Mouse (Mus musculus) megakaryocyte progenitor cell, adult 5-6 weeks (primary cell): ENCODE data around the gene Mrgprx1. TPM values are rescaled to one million over a fixed set of nuclear protein-coding genes. Genes with fewer than 3 reads are reported as not detected.

ENCODE experiments used
- ATAC-seq: replicated peaks from 2 replicates; pipeline ENCODE4 v1.8.0; 2016; ENCODE audit warnings: mild to moderate bottlenecking, moderate TSS enrichment, inconsistent platforms; ENCODE audit not compliant: poor library complexity
- total RNA-seq, 2 experiments: library from RNA; stranded (forward) in 1 of 2; stranded (reverse) in 1 of 2; fragments of 157-497, 149-512 nt in 1 of 2; fragments of 200-1000 nt in 1 of 2; gene quantifications; 2 replicates each; pipeline versions ENCODE4 v1.2.3 to v1.2.4; 2015 to 2017

Gene Mrgprx1
- total RNA-seq (2015), result not detected in 2 replicates
- not detected in 2 replicates for total RNA-seq (2017)

DNA sequence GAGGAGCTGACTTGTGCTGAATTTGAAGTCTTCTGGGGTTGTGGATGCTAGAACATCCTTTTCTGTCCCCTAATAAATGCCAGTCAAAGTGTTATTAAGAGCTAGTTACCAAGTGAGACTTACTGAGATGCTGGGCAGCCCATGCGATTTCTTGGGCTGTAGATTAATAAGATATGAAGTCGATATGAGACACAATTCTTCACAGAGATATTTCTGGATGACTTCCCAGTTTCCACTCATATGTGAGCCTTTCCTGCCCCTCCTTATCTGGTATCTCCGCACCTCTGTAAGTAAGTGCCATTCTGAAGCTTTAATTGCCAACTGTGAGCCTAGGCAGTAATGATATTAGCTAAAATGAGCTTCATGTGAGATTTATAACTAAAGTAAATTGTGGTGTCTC, at the start of gene Mrgprx1:
Gene Mrgprx1 (minus strand): TSS at position 101 of the 400 bp plus-strand sequence.
- no peak for ATAC-seq

DNA sequence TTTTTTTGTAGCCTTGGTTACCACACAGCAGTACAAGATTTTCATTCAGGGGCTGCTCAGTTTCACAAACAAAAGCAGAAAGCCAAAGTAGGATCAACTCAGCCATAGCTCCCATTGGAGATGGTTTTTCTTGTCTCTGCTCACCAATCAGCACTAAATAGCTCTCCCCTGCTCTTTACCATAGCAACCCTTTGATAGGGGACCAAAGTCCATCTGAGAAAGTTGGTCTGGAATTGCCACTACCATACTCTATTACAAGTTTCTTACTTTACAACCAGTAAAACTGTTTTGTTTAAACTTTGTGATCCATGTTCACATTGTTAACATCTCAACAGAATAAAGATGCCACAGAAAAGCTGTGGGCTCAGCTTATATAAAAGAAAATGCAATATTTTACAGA, 48.1 kb upstream of the Mrgprx1 start:
- ATAC-seq, result no peak

GRCm38 (mm10) chr7:48046475-48047185, 19.2 kb upstream of the Mrgprx1 start:
- peak; percentile 69 for ATAC-seq

GRCm38 (mm10) chr7:48044046-48044445, 16.6 kb upstream of the Mrgprx1 start:
- peak; percentile 77 for ATAC-seq

DNA sequence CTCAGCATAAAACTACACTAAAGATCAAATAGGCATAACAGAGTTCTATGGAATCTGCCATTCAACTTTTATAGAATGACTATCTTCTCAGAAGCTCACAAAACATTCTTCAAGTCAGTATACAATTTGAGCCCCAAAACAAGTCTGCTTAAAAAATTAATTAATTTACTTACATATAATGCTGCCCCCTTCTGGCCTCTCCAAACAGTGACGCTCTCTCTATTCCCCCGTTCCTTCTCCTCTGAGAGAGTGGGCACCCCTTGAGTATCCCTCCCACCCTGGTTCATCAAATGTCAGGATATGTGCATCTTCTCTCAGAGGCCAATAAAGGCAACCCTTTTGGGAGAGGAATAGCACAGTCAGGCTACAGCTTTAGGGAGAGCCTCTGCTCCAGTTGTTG, 9.5 kb downstream of the Mrgprx1 start:
- ATAC-seq, result peak; percentile 58; the same call in 1 of the 2 replicates

DNA sequence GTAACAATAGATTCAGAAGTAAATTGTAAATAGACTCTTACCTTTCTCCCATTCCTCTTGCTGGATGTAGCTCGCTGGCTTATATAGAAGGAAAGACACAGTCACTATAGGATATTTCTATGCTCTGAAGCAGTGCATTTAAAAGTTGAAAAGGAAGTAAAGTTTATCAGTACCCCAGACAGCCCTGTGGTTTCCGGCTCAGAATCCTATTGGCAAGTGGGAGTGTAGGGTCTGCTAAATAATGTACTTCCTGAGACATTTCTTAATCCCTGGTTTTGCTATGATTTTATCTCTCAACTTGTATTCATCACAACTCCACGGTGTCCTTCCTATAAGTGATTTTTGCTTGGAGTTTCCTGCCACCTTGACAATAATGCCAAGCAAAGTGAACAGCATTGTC, 31.7 kb downstream of the Mrgprx1 start:
- ATAC-seq, result peak; percentile 64

GRCm38 (mm10) chr7:47986752-47987151, 40.6 kb downstream of the Mrgprx1 start:
- ATAC-seq, result peak; percentile 95

DNA sequence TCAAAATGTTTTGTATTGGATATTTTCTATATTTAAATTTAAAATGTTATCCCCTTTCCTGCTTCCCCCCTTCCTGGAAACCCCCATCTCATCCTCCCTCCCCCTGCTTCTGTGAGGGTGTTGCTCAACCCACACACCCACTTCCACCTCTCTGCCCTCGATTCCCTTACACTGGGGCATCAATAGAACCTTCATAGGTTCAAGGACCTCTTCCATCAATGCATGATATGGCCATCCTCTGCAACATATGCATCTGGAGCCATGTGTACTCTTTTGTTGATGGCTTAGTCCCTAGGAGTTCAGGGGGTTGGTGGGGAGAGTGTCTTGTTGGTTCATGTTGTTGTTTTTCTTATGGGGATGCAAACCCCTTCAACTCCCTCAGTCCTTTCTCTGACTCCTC, 45.4 kb downstream of the Mrgprx1 start, which contains the start of gene Mrgpra4:
Gene Mrgpra4 (minus strand): TSS at position 101 of the 400 bp plus-strand sequence.
- ATAC-seq, result no peak

Other genes starting within 250 kb of the Mrgprx1 start
- gene Mrgpra4, start 45.5 kb downstream of the Mrgprx1 start, total RNA-seq (2015), result not detected in 2 replicates
- not detected in 2 replicates for gene Mrgpra4, start 45.5 kb downstream of the Mrgprx1 start, total RNA-seq (2017)
- not detected in 2 replicates for gene Mrgprb5, start 141.4 kb upstream of the Mrgprx1 start, total RNA-seq (2015)
- not detected in 2 replicates for gene Mrgprb5, start 141.4 kb upstream of the Mrgprx1 start, total RNA-seq (2017)
- gene Mrgprb4, start 171.7 kb upstream of the Mrgprx1 start, total RNA-seq (2015), result not detected in 2 replicates
- gene Mrgprb4, start 171.7 kb upstream of the Mrgprx1 start, total RNA-seq (2017), result not detected in 2 replicates